Mouse (Mus musculus): ENCODE measurements around the gene Pik3r1.

Gene Pik3r1

GRCm38 (mm10) chr13:101718744-101719143, 49.3 kb downstream of the Pik3r1 start:
- in situ Hi-C loops (cut with MboI; ENCODE audit: unreplicated experiment in 2 of 2), result loop anchor here (5.0 to 25.0 kb wide), 7 partner anchors 49 to 1606 kb away; partner anchors contain the start of genes Bdp1 (in 1 of the 2), Pik3r1 (in 1 of the 2), Serf1 (in 1 of the 2) and Smn1 (in 1 of the 2)

- in situ Hi-C loops (cut with MboI; ENCODE audit: unreplicated experiment in 2 of 2), result loop anchor here (5.0 to 25.0 kb wide), 7 partner anchors 49 to 1606 kb away; partner anchors contain the start of genes Bdp1 (in 1 of the 2), Pik3r1 (in 1 of the 2), Serf1 (in 1 of the 2) and Smn1 (in 1 of the 2)
These were observed 50.2 kb downstream of the Pik3r1 start for GRCm38 (mm10) chr13:101717836-101718235.

- in situ Hi-C loops (cut with MboI; ENCODE audit: unreplicated experiment in 2 of 2), result loop anchor here (10.0 to 25.0 kb wide), 5 partner anchors 769 to 1601 kb away; partner anchors contain the start of genes Bdp1 (in 1 of the 2), Serf1 (in 1 of the 2) and Smn1 (in 1 of the 2)
These were observed 54.5 kb downstream of the Pik3r1 start for GRCm38 (mm10) chr13:101713429-101714088.

GRCm38 (mm10) chr13:101712720-101713428, 55.1 kb downstream of the Pik3r1 start:
- in situ Hi-C loops (cut with MboI; ENCODE audit: unreplicated experiment in 2 of 2), result loop anchor here (10.0 to 25.0 kb wide), 5 partner anchors 768 to 1601 kb away; partner anchors contain the start of genes Bdp1 (in 1 of the 2), Serf1 (in 1 of the 2) and Smn1 (in 1 of the 2)

GRCm38 (mm10) chr13:101712099-101712498, 55.9 kb downstream of the Pik3r1 start:
- in situ Hi-C loops (cut with MboI; ENCODE audit: unreplicated experiment in 2 of 2), result loop anchor here (10.0 to 25.0 kb wide), 5 partner anchors 767 to 1600 kb away; partner anchors contain the start of genes Bdp1 (in 1 of the 2), Serf1 (in 1 of the 2) and Smn1 (in 1 of the 2)

GRCm38 (mm10) chr13:101711301-101711700, 56.7 kb downstream of the Pik3r1 start:
- in situ Hi-C loops (cut with MboI; ENCODE audit: unreplicated experiment in 2 of 2), result loop anchor here (10.0 to 25.0 kb wide), 5 partner anchors 766 to 1599 kb away; partner anchors contain the start of genes Bdp1 (in 1 of the 2), Serf1 (in 1 of the 2) and Smn1 (in 1 of the 2)

GRCm38 (mm10) chr13:101709788-101710187, 58.2 kb downstream of the Pik3r1 start:
- in situ Hi-C loops (cut with MboI; ENCODE audit: unreplicated experiment in 2 of 2), result loop anchor here (10.0 to 25.0 kb wide), 6 partner anchors 765 to 1597 kb away; partner anchors contain the start of genes Bdp1 (in 1 of the 2), Serf1 (in 1 of the 2) and Smn1 (in 1 of the 2)

GRCm38 (mm10) chr13:101707226-101707625, 60.8 kb downstream of the Pik3r1 start:
- in situ Hi-C loops (cut with MboI; ENCODE audit: unreplicated experiment in 2 of 2), result loop anchor here (10.0 to 25.0 kb wide), 5 partner anchors 820 to 1595 kb away; partner anchors contain the start of genes Bdp1 (in 1 of the 2), Serf1 (in 1 of the 2) and Smn1 (in 1 of the 2)

GRCm38 (mm10) chr13:101706426-101706825, 61.6 kb downstream of the Pik3r1 start:
- in situ Hi-C loops (cut with MboI; ENCODE audit: unreplicated experiment in 2 of 2), result loop anchor here (10.0 to 25.0 kb wide), 5 partner anchors 819 to 1594 kb away; partner anchors contain the start of genes Bdp1 (in 1 of the 2), Serf1 (in 1 of the 2) and Smn1 (in 1 of the 2)

- in situ Hi-C loops (cut with MboI; ENCODE audit: unreplicated experiment in 2 of 2), result loop anchor here (10.0 to 25.0 kb wide), 5 partner anchors 815 to 1590 kb away; partner anchors contain the start of genes Bdp1 (in 1 of the 2), Serf1 (in 1 of the 2) and Smn1 (in 1 of the 2)
These were observed 65.8 kb downstream of the Pik3r1 start for GRCm38 (mm10) chr13:101702096-101702775.

GRCm38 (mm10) chr13:101701632-101702031, 66.4 kb downstream of the Pik3r1 start:
- in situ Hi-C loops (cut with MboI; ENCODE audit: unreplicated experiment in 2 of 2), result loop anchor here (10.0 to 25.0 kb wide), 5 partner anchors 814 to 1589 kb away; partner anchors contain the start of genes Bdp1 (in 1 of the 2), Serf1 (in 1 of the 2) and Smn1 (in 1 of the 2)

GRCm38 (mm10) chr13:101699742-101700141, 68.3 kb downstream of the Pik3r1 start:
- in situ Hi-C loops (cut with MboI; ENCODE audit: unreplicated experiment in 2 of 2), result loop anchor here (5.0 to 25.0 kb wide), 7 partner anchors 187 to 1587 kb away; partner anchors contain the start of genes Bdp1 (in 1 of the 2), Serf1 (in 1 of the 2) and Smn1 (in 1 of the 2)

GRCm38 (mm10) chr13:101697966-101698365, 70.1 kb downstream of the Pik3r1 start:
- in situ Hi-C loops (cut with MboI; ENCODE audit: unreplicated experiment in 2 of 2), result loop anchor here (5.0 to 10.0 kb wide), 2 partner anchors 186 to 753 kb away; no protein-coding TSS in a partner anchor

- in situ Hi-C loops (cut with MboI; ENCODE audit: unreplicated experiment in 2 of 2), result loop anchor here (5.0 to 10.0 kb wide), 2 partner anchors 185 to 753 kb away; no protein-coding TSS in a partner anchor
These were observed 70.6 kb downstream of the Pik3r1 start for GRCm38 (mm10) chr13:101697461-101697860.

GRCm38 (mm10) chr13:101696827-101697226, 71.2 kb downstream of the Pik3r1 start:
- in situ Hi-C loops (cut with MboI; ENCODE audit: unreplicated experiment in 2 of 2), result loop anchor here (5.0 to 10.0 kb wide), 2 partner anchors 185 to 752 kb away; no protein-coding TSS in a partner anchor

GRCm38 (mm10) chr13:101696316-101696715, 71.7 kb downstream of the Pik3r1 start:
- in situ Hi-C loops (cut with MboI; ENCODE audit: unreplicated experiment in 2 of 2), result loop anchor here (5.0 to 10.0 kb wide), 2 partner anchors 184 to 752 kb away; no protein-coding TSS in a partner anchor

- in situ Hi-C loops (cut with MboI; ENCODE audit: unreplicated experiment in 2 of 2), result loop anchor here (5.0 to 10.0 kb wide), 2 partner anchors 184 to 751 kb away; no protein-coding TSS in a partner anchor
These were observed 72.1 kb downstream of the Pik3r1 start for GRCm38 (mm10) chr13:101695876-101696275.

GRCm38 (mm10) chr13:101694496-101695251, 73.3 kb downstream of the Pik3r1 start:
- in situ Hi-C loops (cut with MboI; ENCODE audit: unreplicated experiment in 2 of 2), result loop anchor here (5.0 to 10.0 kb wide), 2 partner anchors 182 to 750 kb away; no protein-coding TSS in a partner anchor

All from v-Abl transformed pro-B cells (cell line).